Mouse (Mus musculus): ENCODE measurements around the gene Tnfsf14.

Tnfsf14 gene

GRCm38 (mm10) chr17:57207938-57208337 lies 14.0 kb upstream of the Tnfsf14 start:
- ATAC-seq (ENCODE audit: insufficient number of reproducible peaks, low FRiP score, low TSS enrichment): no peak

GRCm38 (mm10) chr17:57201841-57202724 lies 8.1 kb upstream of the Tnfsf14 start:
- ATAC-seq (ENCODE audit: insufficient number of reproducible peaks, low FRiP score, low TSS enrichment): no peak

GRCm38 (mm10) chr17:57198252-57198651 lies 4.3 kb upstream of the Tnfsf14 start:
- no peak for ATAC-seq (ENCODE audit: insufficient number of reproducible peaks, low FRiP score, low TSS enrichment)

- ATAC-seq (ENCODE audit: insufficient number of reproducible peaks, low FRiP score, low TSS enrichment): no peak
Measured at GRCm38 (mm10) chr17:57195326-57196010, 1.5 kb upstream of the Tnfsf14 start.

- no peak for ATAC-seq (ENCODE audit: insufficient number of reproducible peaks, low FRiP score, low TSS enrichment)
Measured at GRCm38 (mm10) chr17:57194771-57195170, 794 bp upstream of the Tnfsf14 start.

- ATAC-seq (ENCODE audit: insufficient number of reproducible peaks, low FRiP score, low TSS enrichment): no peak
Measured at GRCm38 (mm10) chr17:57188510-57189192, 5.3 kb downstream of the Tnfsf14 start.

GRCm38 (mm10) chr17:57185641-57186040 lies 8.3 kb downstream of the Tnfsf14 start:
- no peak for ATAC-seq (ENCODE audit: insufficient number of reproducible peaks, low FRiP score, low TSS enrichment)

- ATAC-seq (ENCODE audit: insufficient number of reproducible peaks, low FRiP score, low TSS enrichment): no peak
Measured at GRCm38 (mm10) chr17:57182871-57183270, 11.1 kb downstream of the Tnfsf14 start.

- no peak for ATAC-seq (ENCODE audit: insufficient number of reproducible peaks, low FRiP score, low TSS enrichment)
Measured at GRCm38 (mm10) chr17:57180363-57180762, 13.6 kb downstream of the Tnfsf14 start.

GRCm38 (mm10) chr17:57173351-57173750 lies 20.6 kb downstream of the Tnfsf14 start:
- ATAC-seq (ENCODE audit: insufficient number of reproducible peaks, low FRiP score, low TSS enrichment): no peak

- ATAC-seq (ENCODE audit: insufficient number of reproducible peaks, low FRiP score, low TSS enrichment): no peak
Measured at GRCm38 (mm10) chr17:57172378-57172777, 21.6 kb downstream of the Tnfsf14 start.

- no peak for ATAC-seq (ENCODE audit: insufficient number of reproducible peaks, low FRiP score, low TSS enrichment)
Measured at GRCm38 (mm10) chr17:57170616-57171260, 23.2 kb downstream of the Tnfsf14 start.

GRCm38 (mm10) chr17:57166800-57167791 lies 26.9 kb downstream of the Tnfsf14 start:
- ATAC-seq (ENCODE audit: insufficient number of reproducible peaks, low FRiP score, low TSS enrichment): peak; percentile 72; the same call in 1 of the 2 replicates

- ATAC-seq (ENCODE audit: insufficient number of reproducible peaks, low FRiP score, low TSS enrichment): no peak
Measured at GRCm38 (mm10) chr17:57153787-57154186, 40.2 kb downstream of the Tnfsf14 start.

- no peak for ATAC-seq (ENCODE audit: insufficient number of reproducible peaks, low FRiP score, low TSS enrichment)
Measured at GRCm38 (mm10) chr17:57153006-57153405, 41.0 kb downstream of the Tnfsf14 start.

GRCm38 (mm10) chr17:57148994-57149803 lies 44.8 kb downstream of the Tnfsf14 start, which contains the start of gene Cd70:
Gene Cd70, minus strand, starts transcription at chr17:57149777.
- ATAC-seq (ENCODE audit: insufficient number of reproducible peaks, low FRiP score, low TSS enrichment): 0 out of 2 replicates have a peak, but pooled peaks have one; percentile 26

- ATAC-seq (ENCODE audit: insufficient number of reproducible peaks, low FRiP score, low TSS enrichment): no peak
Measured at GRCm38 (mm10) chr17:57148343-57148742, 45.6 kb downstream of the Tnfsf14 start.

GRCm38 (mm10) chr17:57145115-57145514 lies 48.9 kb downstream of the Tnfsf14 start:
- no peak for ATAC-seq (ENCODE audit: insufficient number of reproducible peaks, low FRiP score, low TSS enrichment)
